Mouse (Mus musculus): ENCODE measurements around the gene Pde4c. TPM values are rescaled to one million over a fixed set of nuclear protein-coding genes. Genes with fewer than 3 reads are reported as not detected.

Pde4c gene
- polyA plus RNA-seq, 1 experiment from 2014 or later, result 0.20 TPM

GRCm38 (mm10) chr8:70795370-70795769 is 71.8 kb downstream of the Pde4c start:
- 85% methylated on average over 2 of the region's 2 CpGs for WGBS
- no peak overlapping the region for H3K4me3 ChIP-seq
- H3K9me3 ChIP-seq, result no peaks in the 10 kb centered on the region
- DNase-seq (ENCODE audit: low spot score), result no peak
- no peaks in the 10 kb centered on the region for H3K36me3 ChIP-seq (replicated peaks)
- peaks cover 61% of the 10 kb centered on the region for H3K4me1 ChIP-seq
- H3K27me3 ChIP-seq (replicated peaks; ENCODE audit: low read depth, poor library complexity, severe bottlenecking), result peaks cover 75% of the 10 kb centered on the region
- H3K27ac ChIP-seq (replicated peaks), result no peak overlapping the region

- Histone ChIP-seq H3K27me3 (replicated peaks; ENCODE audit: low read depth, poor library complexity, severe bottlenecking) (peaks cover 78% of the 10 kb centered on the region), H3K27ac (replicated peaks) (peak overlapping the region; percentile 83), H3K9me3 (no peaks in the 10 kb centered on the region), H3K4me1 (peaks cover 49% of the 10 kb centered on the region), H3K36me3 (replicated peaks) (no peaks in the 10 kb centered on the region), H3K4me3 (peak overlapping the region; percentile 72)
- WGBS, result 3% methylated on average over 54 of the region's 54 CpGs
- no peak for DNase-seq (ENCODE audit: low spot score)
Observed at GRCm38 (mm10) chr8:70796403-70797080, 73.0 kb downstream of the Pde4c start.

GRCm38 (mm10) chr8:70797081-70798070 is 73.9 kb downstream of the Pde4c start:
- peak overlapping the region; percentile 83 for H3K27ac ChIP-seq (replicated peaks)
- peaks cover 86% of the 10 kb centered on the region for H3K27me3 ChIP-seq (replicated peaks; ENCODE audit: low read depth, poor library complexity, severe bottlenecking)
- H3K9me3 ChIP-seq, result no peaks in the 10 kb centered on the region
- peak; percentile 94 for DNase-seq (ENCODE audit: low spot score)
- whole genome bisulfite sequencing, result 1% methylated on average over 57 of the region's 57 CpGs
- H3K4me3 ChIP-seq, result peak overlapping the region; percentile 72
- peaks cover 41% of the 10 kb centered on the region for H3K4me1 ChIP-seq
- H3K36me3 ChIP-seq (replicated peaks), result no peaks in the 10 kb centered on the region

- no peaks in the 10 kb centered on the region for H3K9me3 ChIP-seq
- DNase-seq (ENCODE audit: low spot score), result no peak
- WGBS, result 14% methylated on average over 15 of the region's 15 CpGs
- peaks cover 32% of the 10 kb centered on the region for H3K4me1 ChIP-seq
- no peaks in the 10 kb centered on the region for H3K36me3 ChIP-seq (replicated peaks)
- peak overlapping the region; percentile 72 for H3K4me3 ChIP-seq
- H3K27me3 ChIP-seq (replicated peaks; ENCODE audit: low read depth, poor library complexity, severe bottlenecking), result peaks cover 94% of the 10 kb centered on the region
- no peak overlapping the region for H3K27ac ChIP-seq (replicated peaks)
Observed at GRCm38 (mm10) chr8:70798281-70798680, 74.8 kb downstream of the Pde4c start.

GRCm38 (mm10) chr8:70800648-70801047 is 77.1 kb downstream of the Pde4c start:
- H3K27ac ChIP-seq (replicated peaks), result no peak overlapping the region
- no peak overlapping the region for H3K4me3 ChIP-seq
- no peak for DNase-seq (ENCODE audit: low spot score)
- no peaks in the 10 kb centered on the region for H3K9me3 ChIP-seq
- no peaks in the 10 kb centered on the region for H3K36me3 ChIP-seq (replicated peaks)
- H3K4me1 ChIP-seq, result peaks cover 44% of the 10 kb centered on the region
- H3K27me3 ChIP-seq (replicated peaks; ENCODE audit: low read depth, poor library complexity, severe bottlenecking), result peaks cover 96% of the 10 kb centered on the region
- WGBS, result 52% methylated on average over 10 of the region's 10 CpGs

Small RNAs within 50 kb of the gene (microRNA-seq; reads per million reads assigned to microRNA genes)
- not detected for gene Mir7240

Other genes with a start within 250 kb of the Pde4c start
- gene Klhl26, start 246.8 kb upstream of the Pde4c start, polyA plus RNA-seq (2016; fragmentation: Nextera tagmentation; extraction: Ambion mirVana), result 22.4 and 24.1 TPM in 2 replicates
- gene Tmem59l, start 236.4 kb upstream of the Pde4c start, polyA plus RNA-seq (2016; fragmentation: Nextera tagmentation; extraction: Ambion mirVana), result 28.3 and 29.4 TPM in 2 replicates
- 103 and 116 TPM in 2 replicates for gene Crlf1, start 230.6 kb upstream of the Pde4c start, polyA plus RNA-seq (2016; fragmentation: Nextera tagmentation; extraction: Ambion mirVana)
- 118 and 138 TPM in 2 replicates for gene Rex1bd, start 217.0 kb upstream of the Pde4c start, polyA plus RNA-seq (2016; fragmentation: Nextera tagmentation; extraction: Ambion mirVana)
- gene Uba52, start 212.9 kb upstream of the Pde4c start, polyA plus RNA-seq (2016; fragmentation: Nextera tagmentation; extraction: Ambion mirVana), result 908 and 951 TPM in 2 replicates
- gene Fkbp8, start 196.0 kb upstream of the Pde4c start, polyA plus RNA-seq (2016; fragmentation: Nextera tagmentation; extraction: Ambion mirVana), result 278 and 285 TPM in 2 replicates
- gene Kxd1, start 195.8 kb upstream of the Pde4c start, polyA plus RNA-seq (2016; fragmentation: Nextera tagmentation; extraction: Ambion mirVana), result 49.7 and 51.0 TPM in 2 replicates
- gene Ell, start 184.3 kb upstream of the Pde4c start, polyA plus RNA-seq (2016; fragmentation: Nextera tagmentation; extraction: Ambion mirVana), result 20.8 and 21.1 TPM in 2 replicates
- gene Isyna1, start 129.3 kb upstream of the Pde4c start, polyA plus RNA-seq (2016; fragmentation: Nextera tagmentation; extraction: Ambion mirVana), result 184 and 187 TPM in 2 replicates
- gene Ssbp4, start 114.8 kb upstream of the Pde4c start, polyA plus RNA-seq (2016; fragmentation: Nextera tagmentation; extraction: Ambion mirVana), result 105 and 109 TPM in 2 replicates
- gene Lrrc25, start 107.6 kb upstream of the Pde4c start, polyA plus RNA-seq (2016; fragmentation: Nextera tagmentation; extraction: Ambion mirVana), result 0.77 and 0.79 TPM in 2 replicates
- gene Gdf15, start 91.3 kb upstream of the Pde4c start, polyA plus RNA-seq (2016; fragmentation: Nextera tagmentation; extraction: Ambion mirVana), result 0.14 TPM in 1 of 2 replicates, not detected in the other
- 51.8 and 52.7 TPM in 2 replicates for gene Pgpep1, start 63.3 kb upstream of the Pde4c start, polyA plus RNA-seq (2016; fragmentation: Nextera tagmentation; extraction: Ambion mirVana)
- gene Lsm4, start 50.5 kb upstream of the Pde4c start, polyA plus RNA-seq (2016; fragmentation: Nextera tagmentation; extraction: Ambion mirVana), result 347 and 351 TPM in 2 replicates
- gene Jund, start 24.8 kb upstream of the Pde4c start, polyA plus RNA-seq (2016; fragmentation: Nextera tagmentation; extraction: Ambion mirVana), result 58.7 and 61.7 TPM in 2 replicates
- gene Iqcn, start 20.3 kb upstream of the Pde4c start, polyA plus RNA-seq (2016; fragmentation: Nextera tagmentation; extraction: Ambion mirVana), result 0.05 TPM in 1 of 2 replicates, not detected in the other
- not detected in 2 replicates for gene Gm3336, start 5.2 kb upstream of the Pde4c start, polyA plus RNA-seq (2016; fragmentation: Nextera tagmentation; extraction: Ambion mirVana)
- gene Rab3a, start 31.0 kb downstream of the Pde4c start, polyA plus RNA-seq (2016; fragmentation: Nextera tagmentation; extraction: Ambion mirVana), result 13.6 and 16.2 TPM in 2 replicates
- gene Mpv17l2, start 37.2 kb downstream of the Pde4c start, polyA plus RNA-seq (2016; fragmentation: Nextera tagmentation; extraction: Ambion mirVana), result 28.2 and 34.5 TPM in 2 replicates
- gene Pik3r2, start 53.0 kb downstream of the Pde4c start, polyA plus RNA-seq (2016; fragmentation: Nextera tagmentation; extraction: Ambion mirVana), result 79.2 and 79.8 TPM in 2 replicates
- gene Mast3, start 81.3 kb downstream of the Pde4c start, polyA plus RNA-seq (2016; fragmentation: Nextera tagmentation; extraction: Ambion mirVana), result 12.4 and 13.9 TPM in 2 replicates
- gene Il12rb1, start 84.7 kb downstream of the Pde4c start, polyA plus RNA-seq (2016; fragmentation: Nextera tagmentation; extraction: Ambion mirVana), result not detected in 2 replicates
- 5.1 and 5.8 TPM in 2 replicates for gene Arrdc2, start 116.0 kb downstream of the Pde4c start, polyA plus RNA-seq (2016; fragmentation: Nextera tagmentation; extraction: Ambion mirVana)
- 4.7 and 5.1 TPM in 2 replicates for gene Kcnn1, start 139.5 kb downstream of the Pde4c start, polyA plus RNA-seq (2016; fragmentation: Nextera tagmentation; extraction: Ambion mirVana)
- 173 and 179 TPM in 2 replicates for gene Ccdc124, start 150.2 kb downstream of the Pde4c start, polyA plus RNA-seq (2016; fragmentation: Nextera tagmentation; extraction: Ambion mirVana)
- gene Slc5a5, start 169.0 kb downstream of the Pde4c start, polyA plus RNA-seq (2016; fragmentation: Nextera tagmentation; extraction: Ambion mirVana), result 0.30 and 0.40 TPM in 2 replicates
- 3,888 and 3,901 TPM in 2 replicates for gene Rpl18a, start 173.7 kb downstream of the Pde4c start, polyA plus RNA-seq (2016; fragmentation: Nextera tagmentation; extraction: Ambion mirVana)
- 67.8 and 72.3 TPM in 2 replicates for gene Map1s, start 182.2 kb downstream of the Pde4c start, polyA plus RNA-seq (2016; fragmentation: Nextera tagmentation; extraction: Ambion mirVana)